ENCODE assay signal across 9 mouse cellular contexts in genomic region chr1:65312118-65312517, GRCm38 (mm10). TPM values are rescaled to one million over a fixed set of nuclear protein-coding genes. Genes with fewer than 3 reads are reported as not detected.
DNase-seq lines count a peak whose midpoint lies in the region; ATAC-seq and TF ChIP-seq lines count a peak whose summit lies in the region.
"Had no signal": no experiment of that assay in that cellular context is flagged by ENCODE, and none has a peak within 500 bp of the region (broad histone marks: within the 10 kb centered on the region; RNA-seq: fewer than 3 reads in every experiment).

No protein-coding gene starts in this region.

- H3K4me3 ChIP-seq in E14TG2a.4 (replicated peaks; ENCODE audit: low read length), result no peak overlapping the region
- peak overlapping the region; percentile 36 for H3K4me3 ChIP-seq in neural tube, embryonic 14.5 days (ENCODE audit: low read depth, low read length)

- no peaks in the 10 kb centered on the region for H3K9me3 ChIP-seq in E14TG2a.4 (ENCODE audit: low read length)
- H3K9me3 ChIP-seq in neural tube, embryonic 14.5 days (ENCODE audit: control insufficient read depth, low read length), result no peaks in the 10 kb centered on the region

- H3K4me2 ChIP-seq in neural tube, embryonic 14.5 days (ENCODE audit: low read depth, low read length), result peak overlapping the region; percentile 94

- intact Hi-C loops in left cerebral cortex, postnatal 25 days (cut with DNase I), result loop anchor here (2.0 to 5.0 kb wide), 2 partner anchors 345 to 787 kb away; no protein-coding TSS in a partner anchor

- WGBS in neural tube, embryonic 14.5 days, result 12% methylated on average over 7 of the region's 7 CpGs

- peaks cover 20% of the 10 kb centered on the region for H3K27me3 ChIP-seq in E14TG2a.4 (ENCODE audit: insufficient read depth, low read length)
- 0 out of 2 replicates have a peak, but pooled peaks cover 3% of the 10 kb centered on the region for H3K27me3 ChIP-seq in neural tube, embryonic 14.5 days (ENCODE audit: control insufficient read depth, insufficient read depth, low read length)

- H3K36me3 ChIP-seq in E14TG2a.4 (ENCODE audit: insufficient read depth, low read length), result no peaks in the 10 kb centered on the region
- no peaks in the 10 kb centered on the region for H3K36me3 ChIP-seq in neural tube, embryonic 14.5 days (ENCODE audit: control insufficient read depth, insufficient read depth, low read length)

- H3K4me1 ChIP-seq in E14TG2a.4 (replicated peaks; ENCODE audit: low read depth, low read length), result peaks cover 14% of the 10 kb centered on the region
- H3K4me1 ChIP-seq in neural tube, embryonic 14.5 days (ENCODE audit: control insufficient read depth, insufficient read depth, low read length), result peaks cover 7% of the 10 kb centered on the region; the same call in 1 of the 2 replicates

- H3K9ac ChIP-seq in neural tube, embryonic 14.5 days (replicated peaks; ENCODE audit: low read depth, low read length), result peak overlapping the region; percentile 42; the same call in 1 of the 2 replicates

- no peak for ATAC-seq in neural tube, embryonic 14.5 days (ENCODE audit: low read depth)

- peak; percentile 6 for DNase-seq in heart, adult 8-10 months (ENCODE audit: low spot score)
- DNase-seq in heart, adult 9 months (ENCODE audit: low spot score in 2 of 2), result no peak
- peak; percentile 81 for DNase-seq in embryo, embryonic 10 days (ENCODE audit: low spot score)
- peak; percentile 29 for DNase-seq in heart, postnatal 4 days
- peak; percentile 55 to 85 for DNase-seq in left cerebral cortex, postnatal 25 days (ENCODE audit: low spot score in 2 of 2)
- DNase-seq in gastrocnemius, postnatal 25 days, result no peak

- H3K27ac ChIP-seq in neural tube, embryonic 14.5 days (ENCODE audit: low read depth, low read length), result no peak overlapping the region
- H3K27ac ChIP-seq: macrophage had no signal

- TF ChIP-seq CTCF in E14TG2a.4 (conservative IDR thresholded peaks at IDR 0.05; ENCODE audit: low read length), result peak; percentile 36

RNA-seq across cellular contexts. Expression of gene Pth2r, which starts 30.3 kb away (rescaled TPM):
- not detected for total RNA-seq in heart, adult 8-10 months (2022)
- total RNA-seq in heart, postnatal 4 days (2021), result not detected
- 1 to 10 TPM; 2.0 to 2.7 TPM for total RNA-seq in left cerebral cortex, postnatal 25 days (2021)
- 3.8 and 7.4 TPM in 2 replicates for polyA plus RNA-seq in neural tube, embryonic 14.5 days (2014; fragmentation: Nextera tagmentation; extraction: Ambion mirVana)
- total RNA-seq in gastrocnemius, postnatal 25 days (2021), result not detected

Comparison
In these comparisons a context has a peak if more than half of its experiments do, and no peak if none do; other contexts are left out.
1. DNase-seq: peak in heart, adult 8-10 months (single experiment), embryo, embryonic 10 days (single experiment), heart, postnatal 4 days (single experiment) and left cerebral cortex, postnatal 25 days (2 of 2); none in heart, adult 9 months (0 of 2) and gastrocnemius, postnatal 25 days (single experiment).